Mouse (Mus musculus) forebrain, embryonic 11.5 days (tissue): ENCODE measurements around the gene Rab27a. TPM values are rescaled to one million over a fixed set of nuclear protein-coding genes. Genes with fewer than 3 reads are reported as not detected.
"Not testable (repeated sequence)": the region's sequence is repeated elsewhere in the genome, so short reads cannot be mapped to it uniquely, and the experiment has no call there.

Source experiments
- ATAC-seq: fragments of 200-750 bp; cut with Nextera tagmentation; replicated peaks from 2 replicates; pipeline ENCODE4 v1.8.0; 2017; ENCODE audit warnings: moderate TSS enrichment; ENCODE audit not compliant: low FRiP score
- DNase-seq: peaks from one replicate; pipeline ENCODE4 v3.0.0-alpha.2; 2017; ENCODE audit warnings: low spot score
- H3K27ac ChIP-seq: fragments of 300-500 bp; sonication (generic); 2 replicates; pipeline ENCODE4 v1.5.1; 2014; ENCODE audit warnings: low read depth, low read length
- H3K27me3 ChIP-seq: fragments of 300-500 bp; sonication (generic); 2 replicates; pipeline ENCODE4 v1.6.1; 2014; ENCODE audit warnings: mild to moderate bottlenecking, low read length, mixed read lengths; ENCODE audit not compliant: control insufficient read depth, insufficient read depth
- H3K36me3 ChIP-seq: fragments of 300-500 bp; sonication (generic); 2 replicates; pipeline ENCODE4 v1.6.1; 2014; ENCODE audit warnings: mild to moderate bottlenecking, low read length, moderate library complexity, mixed read lengths; ENCODE audit not compliant: control insufficient read depth, insufficient read depth
- H3K4me1 ChIP-seq: fragments of 300-500 bp; sonication (generic); replicated peaks from 2 replicates; pipeline ENCODE4 v1.6.1; 2014; ENCODE audit warnings: low read length, mixed read lengths; ENCODE audit not compliant: control insufficient read depth, insufficient read depth
- H3K4me2 ChIP-seq: fragments of 300-500 bp; sonication (generic); 2 replicates; pipeline ENCODE4 v1.6.1; 2014; ENCODE audit warnings: low read depth, mild to moderate bottlenecking, low read length, moderate library complexity, mixed read lengths; ENCODE audit not compliant: severe bottlenecking
- H3K4me3 ChIP-seq: fragments of 300-500 bp; sonication (generic); 2 replicates; pipeline ENCODE4 v1.5.1; 2014; ENCODE audit warnings: low read depth, low read length
- H3K9ac ChIP-seq: fragments of 300-500 bp; sonication (generic); 2 replicates; pipeline ENCODE4 v1.6.1; 2014; ENCODE audit warnings: low read length
- H3K9me3 ChIP-seq: fragments of 300-500 bp; sonication (generic); 2 replicates; pipeline ENCODE4 v1.6.1; 2016; ENCODE audit warnings: low read length, mixed read lengths; ENCODE audit not compliant: control insufficient read depth
- WGBS: fragments of 180-500 bp; shearing (Covaris S2); extraction: QIAGEN DNeasy Blood & Tissue Kit; methylation state at CpG from one replicate; pipeline ENCODE4 v1.1.7; 2014; 5-methylcytosine and 5-hydroxymethylcytosine counted together
- polyA plus RNA-seq: library from polyadenylated mRNA; unstranded; fragments of >200 nt; fragmentation: Nextera tagmentation; extraction: Ambion mirVana; gene quantifications from 2 replicates; pipeline ENCODE4 v1.2.1, GENCODE M21; 2014

The Rab27a gene
- polyA plus RNA-seq, 1 experiment from 2014 or later = 0.79 TPM

GRCm38 (mm10) chr9:73103880-73104198 lies 59.2 kb downstream of the Rab27a start:
- Histone ChIP-seq H3K36me3 (no peaks in the 10 kb centered on the region), H3K4me3 (peak overlapping the region; percentile 38), H3K9me3 (no peaks in the 10 kb centered on the region), H3K27me3 (peaks cover 17% of the 10 kb centered on the region; the same call in 1 of the 2 replicates), H3K27ac (no peak overlapping the region), H3K4me2 (peak overlapping the region; percentile 76; the same call in 1 of the 2 replicates), H3K4me1 (no peaks in the 10 kb centered on the region), H3K9ac (no peak overlapping the region)
- 45% methylated on average over 5 of the region's 5 CpGs for WGBS
- ATAC-seq = no peak; the same call in 1 of the 2 replicates
- no peak for DNase-seq

GRCm38 (mm10) chr9:73105141-73105540 lies 60.5 kb downstream of the Rab27a start:
- H3K4me3 ChIP-seq = no peak overlapping the region
- no peak overlapping the region for H3K27ac ChIP-seq
- no peaks in the 10 kb centered on the region for H3K36me3 ChIP-seq
- peaks cover 17% of the 10 kb centered on the region; the same call in 1 of the 2 replicates for H3K27me3 ChIP-seq
- H3K4me2 ChIP-seq = no peak overlapping the region
- no peak overlapping the region for H3K9ac ChIP-seq
- WGBS = 58% methylated on average over 1 of the region's 1 CpGs
- ATAC-seq = no peak
- H3K4me1 ChIP-seq = no peaks in the 10 kb centered on the region
- no peaks in the 10 kb centered on the region for H3K9me3 ChIP-seq
- no peak for DNase-seq

- Histone ChIP-seq H3K9ac (no peak overlapping the region), H3K4me2 (no peak overlapping the region), H3K4me3 (no peak overlapping the region), H3K27me3 (peaks cover 17% of the 10 kb centered on the region; the same call in 1 of the 2 replicates), H3K9me3 (no peaks in the 10 kb centered on the region), H3K27ac (no peak overlapping the region), H3K36me3 (no peaks in the 10 kb centered on the region), H3K4me1 (no peaks in the 10 kb centered on the region)
- no peak for ATAC-seq
- no peak for DNase-seq
Measured at GRCm38 (mm10) chr9:73105771-73106170, 61.1 kb downstream of the Rab27a start.

GRCm38 (mm10) chr9:73112919-73113906 lies 68.6 kb downstream of the Rab27a start, which contains the start of gene Rsl24d1:
TSS of gene Rsl24d1 (plus strand) at chr9:73113426.
- peak within 1 kb of the TSS; percentile 62 for H3K4me2 ChIP-seq
- peak within 1 kb of the TSS; percentile 77 for H3K9ac ChIP-seq
- under 1% methylated on average over 64 of the region's 64 CpGs for WGBS
- peak within 1 kb of the TSS; percentile 87 for H3K4me3 ChIP-seq
- H3K27ac ChIP-seq = peak within 1 kb of the TSS; percentile 64
- peaks cover 7% of the 10 kb centered on the region; the same call in 1 of the 2 replicates for H3K36me3 ChIP-seq
- no peaks in the 10 kb centered on the region for H3K27me3 ChIP-seq
- DNase-seq (peak; percentile 88), ATAC-seq (peak; percentile 96)
- H3K4me1 ChIP-seq = 0 out of 2 replicates have a peak, but pooled peaks cover 2% of the 10 kb centered on the region
- H3K9me3 ChIP-seq = no peaks in the 10 kb centered on the region

GRCm38 (mm10) chr9:73116704-73117103 lies 72.0 kb downstream of the Rab27a start:
- H3K4me2 ChIP-seq, DNase-seq, ATAC-seq, H3K27ac ChIP-seq, H3K27me3 ChIP-seq, H3K4me1 ChIP-seq, H3K36me3 ChIP-seq, H3K4me3 ChIP-seq, H3K9me3 ChIP-seq, H3K9ac ChIP-seq: not testable (repeated sequence)
- WGBS = 86% methylated on average over 5 of the region's 6 CpGs

GRCm38 (mm10) chr9:73118012-73118411 lies 73.4 kb downstream of the Rab27a start:
- DNase-seq (no peak), ATAC-seq (no peak)
- WGBS = 89% methylated on average over 4 of the region's 4 CpGs
- Histone ChIP-seq H3K36me3 (peaks cover 8% of the 10 kb centered on the region; the same call in 1 of the 2 replicates), H3K4me3 (no peak overlapping the region), H3K27me3 (no peaks in the 10 kb centered on the region), H3K9ac (no peak overlapping the region), H3K4me2 (no peak overlapping the region), H3K9me3 (no peaks in the 10 kb centered on the region), H3K27ac (no peak overlapping the region), H3K4me1 (0 out of 2 replicates have a peak, but pooled peaks cover 2% of the 10 kb centered on the region)

GRCm38 (mm10) chr9:73121735-73122134 lies 77.1 kb downstream of the Rab27a start:
- ATAC-seq = no peak
- Histone ChIP-seq H3K27me3 (no peaks in the 10 kb centered on the region), H3K4me2 (no peak overlapping the region), H3K9ac (no peak overlapping the region), H3K36me3 (peaks cover 11% of the 10 kb centered on the region; the same call in 1 of the 2 replicates), H3K4me1 (no peaks in the 10 kb centered on the region), H3K27ac (no peak overlapping the region), H3K4me3 (no peak overlapping the region), H3K9me3 (no peaks in the 10 kb centered on the region)
- no peak for DNase-seq
- WGBS = 86% methylated on average over 8 of the region's 8 CpGs

GRCm38 (mm10) chr9:73125043-73125570 lies 80.5 kb downstream of the Rab27a start:
- H3K4me1 ChIP-seq = no peaks in the 10 kb centered on the region
- no peaks in the 10 kb centered on the region for H3K27me3 ChIP-seq
- peaks cover 10% of the 10 kb centered on the region; the same call in 1 of the 2 replicates for H3K36me3 ChIP-seq
- H3K4me2 ChIP-seq = no peak overlapping the region
- ATAC-seq = no peak
- no peak for DNase-seq
- H3K9ac ChIP-seq = no peak overlapping the region
- 92% methylated on average over 8 of the region's 8 CpGs for WGBS
- no peak overlapping the region for H3K27ac ChIP-seq
- no peaks in the 10 kb centered on the region for H3K9me3 ChIP-seq
- H3K4me3 ChIP-seq = no peak overlapping the region
